Mouse (Mus musculus): Measurements from ENCODE around the gene Cdr2.

DNA sequence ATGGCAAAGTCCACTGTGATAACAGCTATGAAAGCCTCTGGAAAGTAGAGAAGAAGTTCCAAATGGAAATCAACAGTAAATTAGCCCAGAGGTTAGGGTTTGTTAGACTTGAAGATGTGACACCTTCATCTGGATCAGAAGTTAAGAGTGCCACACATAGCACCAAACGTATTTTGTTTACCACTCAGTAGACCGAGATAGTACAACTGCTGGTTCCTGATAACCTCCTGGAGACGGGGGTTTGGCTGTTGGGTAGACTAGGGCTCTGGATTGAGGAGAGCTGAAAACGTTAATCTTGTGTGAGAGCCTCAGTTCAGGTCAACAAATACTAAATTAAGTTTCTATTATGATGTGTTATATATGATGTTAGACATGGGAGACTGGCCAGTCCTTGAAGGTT, 2.1 kb downstream of the Cdr2 start:
- TF ChIP-seq EP300 (IDR thresholded peaks at IDR 0.05) (no peak), CTCF (IDR thresholded peaks at IDR 0.05) (no peak)

Data from lung, postnatal 0 days (tissue).